Mouse (Mus musculus) G1E (cell line): Measurements from ENCODE around the gene Tmem258. TPM values are rescaled to one million over a fixed set of nuclear protein-coding genes. Genes with fewer than 3 reads are reported as not detected.

Experiments
- ATAC-seq: 2 replicates; pipeline ENCODE4 v1.8.0; 2016; ENCODE audit warnings: mild to moderate bottlenecking; ENCODE audit not compliant: insufficient number of reproducible peaks, poor library complexity, low FRiP score, severe bottlenecking; ENCODE audit errors: extremely low read depth
- DNase-seq: peaks from one replicate; pipeline ENCODE4 v3.0.0; 2012; ENCODE audit warnings: low spot score
- H3K27me3 ChIP-seq: 2 replicates; pipeline ENCODE4 v1.6.1; 2012; ENCODE audit warnings: mild to moderate bottlenecking, low read length, inconsistent platforms; ENCODE audit not compliant: insufficient read depth
- H3K36me3 ChIP-seq: replicated peaks from 2 replicates; pipeline ENCODE3; 2012; ENCODE audit warnings: mild to moderate bottlenecking, inconsistent platforms
- H3K4me1 ChIP-seq: 2 replicates; pipeline ENCODE4 v1.6.1; 2012; ENCODE audit warnings: low read depth, low read length, inconsistent platforms, mixed read lengths; ENCODE audit not compliant: insufficient read depth
- H3K4me3 ChIP-seq: 2 replicates; pipeline ENCODE4 v1.5.1; 2012; ENCODE audit warnings: low read depth, mild to moderate bottlenecking, inconsistent platforms, low read length, moderate library complexity, mixed read lengths
- H3K9me3 ChIP-seq: replicated peaks from 2 replicates; pipeline ENCODE4 v1.6.1; 2012; ENCODE audit warnings: inconsistent platforms
- CTCF ChIP-seq: IDR thresholded peaks from 2 replicates; pipeline ENCODE4 v1.5.1; 2012; ENCODE audit warnings: low read depth, low read length, inconsistent platforms, mixed read lengths
- GATA1 ChIP-seq: IDR thresholded peaks from 2 replicates; pipeline ENCODE4 v1.6.1; 2012; ENCODE audit warnings: borderline replicate concordance, low read length, inconsistent platforms, mixed read lengths
- GATA2 ChIP-seq: IDR thresholded peaks from 2 replicates; pipeline ENCODE4 v1.6.1; 2012; ENCODE audit warnings: low read depth, low read length, inconsistent platforms, borderline replicate concordance
- POLR2AphosphoS5 ChIP-seq: IDR thresholded peaks from 2 replicates; pipeline ENCODE4 v1.6.1; 2012; ENCODE audit warnings: low read depth, low read length, inconsistent platforms; ENCODE audit not compliant: insufficient replicate concordance
- TAL1 ChIP-seq: conservative IDR thresholded peaks from 2 replicates; pipeline ENCODE4 v1.6.1; 2012; ENCODE audit warnings: low read depth, low read length, inconsistent platforms, mixed read lengths
- polyA plus RNA-seq: library from polyadenylated mRNA; stranded (reverse); fragments of >175 nt; gene quantifications from 2 replicates; pipeline ENCODE4 v1.2.3, GENCODE M21; 2012
- total RNA-seq, 2 experiments: library from RNA; stranded (forward) in 1 of 2; stranded (reverse) in 1 of 2; fragments of 200-1000 nt in 1 of 2; fragments of >200 nt in 1 of 2; fragmentation: Nextera tagmentation in 1 of 2; gene quantifications; 2 replicates each; pipeline ENCODE4 v1.2.3; 2014 to 2017

Gene Tmem258
- total and polyA plus RNA-seq, 3 experiments: 20.3 to 178 (median 40.3) TPM

DNA sequence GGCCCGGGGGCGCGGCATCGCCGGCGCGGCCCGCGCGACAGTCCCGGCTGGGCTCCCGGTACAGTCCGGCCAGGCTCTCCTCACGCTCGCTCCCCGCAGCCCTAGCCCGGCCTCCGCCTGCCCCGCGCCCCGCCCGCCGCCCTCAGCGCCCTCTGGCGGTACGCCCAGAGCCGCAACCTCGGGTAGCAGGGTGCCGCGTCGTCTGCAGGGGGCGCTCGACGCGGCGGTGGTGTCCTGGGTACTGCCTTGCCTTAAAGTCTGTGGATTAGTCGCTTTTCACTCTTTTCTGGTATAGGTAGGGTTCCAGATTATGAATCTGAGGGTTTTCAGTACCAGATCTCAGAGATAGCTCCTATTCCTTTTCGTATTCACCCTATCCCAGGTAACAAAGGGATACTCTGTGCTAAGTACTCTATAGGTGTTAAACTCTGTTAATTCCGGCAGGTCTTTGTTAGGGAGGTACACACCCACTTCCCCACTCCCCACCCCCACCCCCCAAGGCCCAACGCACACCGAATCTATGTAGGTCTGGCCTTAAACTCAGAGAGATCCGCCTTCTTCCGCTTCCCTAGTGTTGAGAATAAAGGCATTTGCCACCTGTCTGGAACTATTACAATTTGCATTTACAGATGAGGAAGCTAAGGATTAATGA is 37.0 kb downstream of the Tmem258 start, which contains the start of gene Myrf:
Gene Myrf (minus strand): TSS at position 95 of the 652 bp plus-strand sequence.
- peak; percentile 28 for DNase-seq

DNA sequence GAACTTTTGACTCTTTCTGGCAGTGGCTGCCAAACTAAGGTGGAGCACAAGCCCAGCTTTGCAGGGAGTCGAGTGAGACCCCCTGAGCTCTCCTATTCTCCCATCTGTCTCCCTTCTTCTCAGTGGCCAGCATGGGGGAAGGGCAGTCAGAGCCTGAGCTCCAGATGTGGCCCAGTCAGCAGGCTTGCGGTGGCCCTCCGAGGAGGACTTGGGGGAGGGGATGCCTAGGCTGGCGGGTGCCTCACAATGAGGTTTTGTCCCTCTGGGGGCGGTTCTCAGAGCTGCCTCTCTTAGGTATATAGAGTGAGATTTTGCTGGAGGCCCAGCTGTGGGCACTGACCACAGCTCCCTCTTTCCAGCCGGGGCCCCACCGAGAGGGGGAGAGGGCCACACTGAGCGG is 39.1 kb downstream of the Tmem258 start:
- no peak overlapping the region for H3K4me3 ChIP-seq
- ATAC-seq: no peak
- 0 out of 2 replicates have a peak, but pooled peaks cover 6% of the 10 kb centered on the region for H3K4me1 ChIP-seq
- peaks cover 3% of the 10 kb centered on the region; the same call in 1 of the 2 replicates for H3K9me3 ChIP-seq
- peaks cover 59% of the 10 kb centered on the region for H3K27me3 ChIP-seq
- no peaks in the 10 kb centered on the region for H3K36me3 ChIP-seq
- DNase-seq: no peak
- no peak for TF ChIP-seq CTCF
- TF ChIP-seq POLR2AphosphoS5: no peak

More for the DNA sequence above, 37.0 kb downstream of the Tmem258 start, which contains the start of gene Myrf:
- Histone ChIP-seq H3K27me3 (peaks cover 52% of the 10 kb centered on the region), H3K36me3 (no peaks in the 10 kb centered on the region), H3K4me1 (0 out of 2 replicates have a peak, but pooled peaks cover 6% of the 10 kb centered on the region), H3K4me3 (no peak within 1 kb of the TSS), H3K9me3 (peaks cover 3% of the 10 kb centered on the region; the same call in 1 of the 2 replicates)
- no peak for ATAC-seq
- TF ChIP-seq GATA2 (no peak), TAL1 (no peak), POLR2AphosphoS5 (no peak), CTCF (peak; percentile 47), GATA1 (no peak)

DNA sequence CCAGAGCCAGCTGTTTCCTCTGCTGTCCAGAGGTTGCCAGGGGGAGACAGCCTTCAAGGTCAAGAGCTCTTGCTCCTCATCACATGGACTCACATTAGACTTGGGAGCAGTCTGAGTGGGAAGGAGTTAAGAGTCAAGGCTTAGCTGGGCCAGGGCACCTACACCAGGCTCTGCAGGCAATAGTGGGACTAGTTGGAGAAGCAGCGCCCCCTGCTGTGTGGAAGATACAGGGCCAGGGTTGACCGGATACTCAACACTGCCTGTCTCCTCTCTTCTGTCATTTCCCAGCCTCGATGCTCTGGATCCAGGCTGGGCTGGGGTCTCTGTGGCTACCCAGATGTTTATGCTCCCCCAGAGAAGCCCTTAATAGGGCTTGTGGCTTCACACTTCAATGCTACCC is 40.4 kb downstream of the Tmem258 start:
- Histone ChIP-seq H3K4me3 (no peak overlapping the region), H3K27me3 (peaks cover 61% of the 10 kb centered on the region), H3K4me1 (0 out of 2 replicates have a peak, but pooled peaks cover 6% of the 10 kb centered on the region), H3K9me3 (peaks cover 3% of the 10 kb centered on the region; the same call in 1 of the 2 replicates), H3K36me3 (no peaks in the 10 kb centered on the region)
- DNase-seq (no peak), ATAC-seq (no peak)
- TF ChIP-seq CTCF (peak; percentile 35; the same call in 1 of the 2 replicates), POLR2AphosphoS5 (no peak)

DNA sequence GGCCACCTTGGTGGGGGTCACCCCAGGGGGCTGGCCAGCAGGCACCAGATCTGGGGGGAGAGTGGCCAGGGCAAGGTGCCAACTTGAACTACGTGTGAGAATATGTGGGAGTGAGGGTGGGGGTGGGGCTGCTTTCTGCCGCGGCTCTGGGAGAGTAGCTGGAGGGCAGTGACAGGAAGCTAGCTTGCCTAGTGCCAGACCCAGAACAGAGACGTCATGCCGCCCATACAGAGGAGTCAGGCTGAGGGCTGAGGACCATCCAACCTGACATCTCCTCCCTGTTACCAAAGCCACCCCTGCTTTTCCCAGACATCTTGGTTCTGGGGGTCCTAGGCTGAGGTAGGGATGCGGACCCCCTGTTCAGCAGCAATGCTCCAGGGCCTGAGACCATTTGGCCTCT is 43.4 kb downstream of the Tmem258 start:
- no peaks in the 10 kb centered on the region for H3K9me3 ChIP-seq
- H3K36me3 ChIP-seq: no peaks in the 10 kb centered on the region
- TF ChIP-seq CTCF (no peak), GATA2 (no peak), TAL1 (no peak)
- no peak overlapping the region for H3K4me3 ChIP-seq
- DNase-seq (no peak), ATAC-seq (no peak)
- H3K27me3 ChIP-seq: peaks cover 70% of the 10 kb centered on the region
- no peaks in the 10 kb centered on the region for H3K4me1 ChIP-seq

DNA sequence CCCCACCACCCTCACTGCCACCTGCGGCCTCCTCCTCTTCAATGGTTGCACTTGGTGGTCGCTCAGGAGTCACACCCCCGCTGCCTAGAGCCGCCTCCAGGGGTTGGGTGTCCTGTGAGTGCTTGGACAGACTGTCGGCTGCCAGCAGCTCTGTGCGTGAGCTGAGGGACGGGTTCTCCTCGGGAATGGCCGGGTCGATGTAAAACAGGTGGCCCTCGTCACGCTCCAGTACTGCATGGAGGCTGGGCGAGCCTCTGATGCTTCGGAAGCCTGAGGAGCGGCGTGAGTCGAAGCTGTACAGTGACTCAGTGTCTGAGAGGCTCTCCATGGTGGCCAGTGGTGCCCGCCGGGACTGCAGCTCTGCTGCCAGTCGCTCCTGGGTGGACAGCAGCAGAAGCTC is 44.3 kb downstream of the Tmem258 start:
- Histone ChIP-seq H3K36me3 (no peaks in the 10 kb centered on the region), H3K4me3 (no peak overlapping the region), H3K27me3 (peaks cover 68% of the 10 kb centered on the region), H3K4me1 (no peaks in the 10 kb centered on the region), H3K9me3 (no peaks in the 10 kb centered on the region)
- no peak for DNase-seq
- TF ChIP-seq GATA1: no peak
- TF ChIP-seq POLR2AphosphoS5: no peak
- no peak for TF ChIP-seq TAL1
- no peak for TF ChIP-seq GATA2
- no peak for TF ChIP-seq CTCF
- no peak for ATAC-seq

Other genes starting within 250 kb of the Tmem258 start
- 2,660 and 2,681 TPM in 2 replicates for gene Fth1, start 223.4 kb upstream of the Tmem258 start, total RNA-seq (2014; fragmentation: Nextera tagmentation)
- 936 and 1,016 TPM in 2 replicates for gene Fth1, start 223.4 kb upstream of the Tmem258 start, total RNA-seq (2017)
- 28,412 and 34,236 TPM in 2 replicates for gene Fth1, start 223.4 kb upstream of the Tmem258 start, polyA plus RNA-seq
- not detected in 2 replicates for gene Best1, start 202.4 kb upstream of the Tmem258 start, total RNA-seq (2014; fragmentation: Nextera tagmentation)
- gene Best1, start 202.4 kb upstream of the Tmem258 start, total RNA-seq (2017): 0.22 TPM in 1 of 2 replicates, not detected in the other
- gene Best1, start 202.4 kb upstream of the Tmem258 start, polyA plus RNA-seq: 0.03 TPM in 1 of 2 replicates, not detected in the other
- gene Rab3il1, start 202.3 kb upstream of the Tmem258 start, total RNA-seq (2014; fragmentation: Nextera tagmentation): 4.7 and 25.4 TPM in 2 replicates
- gene Rab3il1, start 202.3 kb upstream of the Tmem258 start, total RNA-seq (2017): 2.7 and 3.1 TPM in 2 replicates
- 4.0 and 4.2 TPM in 2 replicates for gene Rab3il1, start 202.3 kb upstream of the Tmem258 start, polyA plus RNA-seq
- gene Fads3, start 162.4 kb upstream of the Tmem258 start, total RNA-seq (2014; fragmentation: Nextera tagmentation): 32.8 and 41.8 TPM in 2 replicates
- 17.0 and 20.1 TPM in 2 replicates for gene Fads3, start 162.4 kb upstream of the Tmem258 start, total RNA-seq (2017)
- gene Fads3, start 162.4 kb upstream of the Tmem258 start, polyA plus RNA-seq: 46.6 and 48.8 TPM in 2 replicates
- 223 and 226 TPM in 2 replicates for gene Fads2, start 102.3 kb upstream of the Tmem258 start, total RNA-seq (2014; fragmentation: Nextera tagmentation)
- gene Fads2, start 102.3 kb upstream of the Tmem258 start, total RNA-seq (2017): 182 and 199 TPM in 2 replicates
- gene Fads2, start 102.3 kb upstream of the Tmem258 start, polyA plus RNA-seq: 223 and 275 TPM in 2 replicates
- 366 and 403 TPM in 2 replicates for gene Fads1, start 21.1 kb upstream of the Tmem258 start, total RNA-seq (2014; fragmentation: Nextera tagmentation)
- gene Fads1, start 21.1 kb upstream of the Tmem258 start, total RNA-seq (2017): 143 and 145 TPM in 2 replicates
- gene Fads1, start 21.1 kb upstream of the Tmem258 start, polyA plus RNA-seq: 298 and 307 TPM in 2 replicates
- 23.1 and 30.8 TPM in 2 replicates for gene Fen1, start 155 bp downstream of the Tmem258 start, total RNA-seq (2014; fragmentation: Nextera tagmentation)
- 167 and 180 TPM in 2 replicates for gene Fen1, start 155 bp downstream of the Tmem258 start, total RNA-seq (2017)
- gene Fen1, start 155 bp downstream of the Tmem258 start, polyA plus RNA-seq: 51.2 and 86.3 TPM in 2 replicates
- gene Myrf, start 36.7 kb downstream of the Tmem258 start, total RNA-seq (2014; fragmentation: Nextera tagmentation): not detected in 2 replicates
- 0.12 and 0.22 TPM in 2 replicates for gene Myrf, start 36.7 kb downstream of the Tmem258 start, total RNA-seq (2017)
- not detected in 2 replicates for gene Myrf, start 36.7 kb downstream of the Tmem258 start, polyA plus RNA-seq
- gene Dagla, start 100.9 kb downstream of the Tmem258 start, total RNA-seq (2014; fragmentation: Nextera tagmentation): not detected in 2 replicates
- gene Dagla, start 100.9 kb downstream of the Tmem258 start, total RNA-seq (2017): under 0.01 and 0.11 TPM in 2 replicates
- not detected in 2 replicates for gene Dagla, start 100.9 kb downstream of the Tmem258 start, polyA plus RNA-seq
- gene Syt7, start 185.1 kb downstream of the Tmem258 start, total RNA-seq (2014; fragmentation: Nextera tagmentation): 3.8 TPM in 1 of 2 replicates, not detected in the other
- under 0.01 and 0.05 TPM in 2 replicates for gene Syt7, start 185.1 kb downstream of the Tmem258 start, total RNA-seq (2017)
- not detected in 2 replicates for gene Syt7, start 185.1 kb downstream of the Tmem258 start, polyA plus RNA-seq